Mouse (Mus musculus) liver, embryonic 14.5 days (tissue): Measurements from ENCODE around the gene Atxn3.

Experiments used
- CTCF ChIP-seq: IDR thresholded peaks from 2 replicates; pipeline ENCODE4 v1.5.1; 2016; ENCODE audit warnings: antibody characterized with exemption, low read depth, control low read depth
- EP300 ChIP-seq: IDR thresholded peaks from 2 replicates; pipeline ENCODE4 v1.6.1; 2016; ENCODE audit warnings: antibody characterized with exemption, low read depth

DNA sequence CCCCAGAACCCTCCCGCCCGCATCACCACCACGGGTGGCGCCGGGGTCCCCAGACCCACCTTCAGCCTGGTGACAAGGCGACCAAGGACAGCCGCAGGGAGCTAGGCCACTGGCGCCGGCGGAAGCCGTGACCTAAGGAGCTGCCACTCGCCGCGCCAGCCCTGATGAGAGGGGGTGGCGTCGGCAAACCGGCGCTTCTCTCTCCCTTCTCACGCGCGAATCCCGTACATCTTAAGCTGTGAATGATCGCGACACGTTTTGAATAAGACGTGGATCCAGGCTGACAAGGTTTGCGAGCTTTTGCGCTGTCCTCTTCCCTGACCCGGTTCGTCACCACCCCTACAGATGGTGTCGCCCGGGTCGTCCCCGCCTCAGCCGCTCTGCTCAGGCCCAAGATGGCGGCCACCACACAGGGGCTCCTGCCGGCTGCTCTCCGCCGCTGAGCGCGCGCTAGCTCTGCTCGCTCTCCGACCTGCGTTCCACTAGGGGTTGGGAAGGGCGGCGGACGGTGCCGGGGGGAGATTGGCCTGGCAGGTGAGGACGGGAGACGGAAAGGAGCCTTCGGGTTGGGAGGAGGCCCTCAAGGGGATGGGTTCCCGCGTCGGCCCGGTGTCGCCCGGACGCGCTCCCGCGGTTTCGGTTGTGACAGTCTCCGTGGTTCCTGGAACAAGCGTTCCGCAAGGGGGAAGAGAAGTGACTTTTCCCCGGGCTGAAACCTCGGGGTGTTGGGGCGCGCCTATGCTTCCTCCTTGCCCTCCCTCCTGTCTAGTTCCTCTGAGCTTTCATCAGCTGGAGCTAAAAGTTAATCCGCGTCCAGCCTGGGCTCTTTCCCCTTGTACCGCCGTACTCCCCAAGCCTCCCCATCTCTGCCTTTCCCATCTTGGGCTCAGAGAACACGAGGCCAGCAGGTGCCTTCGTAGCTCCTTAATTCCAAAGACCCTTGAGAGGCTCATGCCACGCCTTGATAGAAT, 17.8 kb upstream of the Atxn3 start, which contains the start of gene Cpsf2:
- no peak for TF ChIP-seq CTCF
- TF ChIP-seq EP300, result no peak
